Mouse (Mus musculus) CH12.LX (cell line): Measurements from ENCODE around the gene Cadm2. TPM values are rescaled to one million over a fixed set of nuclear protein-coding genes. Genes with fewer than 3 reads are reported as not detected.

Experiments used
- DNase-seq: peaks from one replicate; pipeline ENCODE4 v3.0.0-alpha.2; 2013; ENCODE audit errors: extremely low read depth
- H3K27ac ChIP-seq: 2 replicates; pipeline ENCODE4 v1.5.1; 2012; ENCODE audit warnings: low read depth, mild to moderate bottlenecking, control low read depth, moderate library complexity; ENCODE audit not compliant: insufficient read depth
- H3K27me3 ChIP-seq: replicated peaks from 2 replicates; pipeline ENCODE3; 2012; ENCODE audit warnings: inconsistent platforms
- H3K36me3 ChIP-seq, 2 experiments: replicated peaks in 1 of 2; 2 replicates each; pipeline versions ENCODE3 to v1.6.1; 2012; ENCODE audit warnings: inconsistent platforms in 1 of 2, low read length in 1 of 2, mild to moderate bottlenecking in 1 of 2, mixed read lengths in 1 of 2, moderate library complexity in 1 of 2; ENCODE audit not compliant: control insufficient read depth in 1 of 2, insufficient read depth in 1 of 2
- H3K4me1 ChIP-seq, 2 experiments: 2 replicates each; pipeline ENCODE4 v1.6.1; 2012; ENCODE audit warnings: inconsistent platforms in 1 of 2, moderate library complexity in 1 of 2; ENCODE audit not compliant: insufficient read depth in 2 of 2, control insufficient read depth in 1 of 2
- H3K4me2 ChIP-seq: 2 replicates; pipeline ENCODE4 v1.6.1; 2012; ENCODE audit warnings: low read depth, mild to moderate bottlenecking, control low read depth; ENCODE audit not compliant: poor library complexity, insufficient read depth, severe bottlenecking
- H3K4me3 ChIP-seq, 3 experiments: fragments of 150-350 bp in 1 of 3; sonication (generic) in 1 of 3; replicated peaks in 1 of 3; 2 replicates each; pipeline versions ENCODE3 to v1.5.1; 2011 to 2012; ENCODE audit warnings: low read depth in 2 of 3, low read length in 2 of 3, mild to moderate bottlenecking in 2 of 3, moderate library complexity in 2 of 3, control low read depth in 1 of 3, improper control_type of control experiment in 1 of 3, inconsistent platforms in 1 of 3, mixed read lengths in 1 of 3; ENCODE audit not compliant: poor library complexity in 1 of 3
- H3K79me2 ChIP-seq: replicated peaks from 2 replicates; pipeline ENCODE4 v1.6.1; 2012; ENCODE audit warnings: mild to moderate bottlenecking, moderate library complexity; ENCODE audit not compliant: control insufficient read depth, poor library complexity, insufficient read depth, severe bottlenecking; ENCODE audit errors: extremely low read depth
- H3K9ac ChIP-seq: 2 replicates; pipeline ENCODE4 v1.6.1; 2012; ENCODE audit warnings: low read depth, mild to moderate bottlenecking, control low read depth, moderate library complexity; ENCODE audit not compliant: insufficient read depth
- H3K9me3 ChIP-seq: replicated peaks from 2 replicates; pipeline ENCODE3; 2012; ENCODE audit warnings: low read length, inconsistent platforms, mixed read lengths
- BHLHE40 ChIP-seq: IDR thresholded peaks from 2 replicates; pipeline ENCODE4 v1.6.1; 2011; ENCODE audit warnings: mild to moderate bottlenecking, low read depth, low read length, improper control_type of control experiment
- CHD2 ChIP-seq: IDR thresholded peaks from 2 replicates; pipeline ENCODE4 v1.6.1; 2011; ENCODE audit warnings: low read length, improper control_type of control experiment
- E2F4 ChIP-seq: IDR thresholded peaks from 2 replicates; pipeline ENCODE4 v1.6.1; 2011; ENCODE audit warnings: low read depth, low read length, improper control_type of control experiment; ENCODE audit not compliant: insufficient replicate concordance
- GABPA ChIP-seq: IDR thresholded peaks from 2 replicates; pipeline ENCODE4 v1.6.1; 2012; ENCODE audit warnings: low read depth, low read length, improper control_type of control experiment, inconsistent platforms; ENCODE audit not compliant: insufficient replicate concordance
- HCFC1 ChIP-seq: IDR thresholded peaks from 2 replicates; pipeline ENCODE4 v1.6.1; 2012; ENCODE audit warnings: low read depth, mild to moderate bottlenecking, inconsistent platforms, low read length, improper control_type of control experiment
- IRF4 ChIP-seq: IDR thresholded peaks from 2 replicates; pipeline ENCODE4 v1.6.1; 2014; ENCODE audit warnings: low read depth, mild to moderate bottlenecking, inconsistent platforms, low read length, improper control_type of control experiment
- JUN ChIP-seq: IDR thresholded peaks from 2 replicates; pipeline ENCODE4 v1.6.1; 2011; ENCODE audit warnings: low read depth, mild to moderate bottlenecking, low read length, improper control_type of control experiment, moderate library complexity; ENCODE audit not compliant: insufficient read depth
- KAT2A ChIP-seq: IDR thresholded peaks from 2 replicates; pipeline ENCODE4 v1.6.1; 2012; ENCODE audit warnings: low read length, improper control_type of control experiment, inconsistent platforms; ENCODE audit not compliant: insufficient replicate concordance
- MAFK ChIP-seq: IDR thresholded peaks from 2 replicates; pipeline ENCODE4 v1.6.1; 2011; ENCODE audit warnings: low read length, improper control_type of control experiment; ENCODE audit not compliant: insufficient replicate concordance
- MAX ChIP-seq: IDR thresholded peaks from 2 replicates; pipeline ENCODE4 v1.6.1; 2011; ENCODE audit warnings: low read length, improper control_type of control experiment
- MAZ ChIP-seq: IDR thresholded peaks from 2 replicates; pipeline ENCODE4 v1.6.1; 2012; ENCODE audit warnings: low read depth, mild to moderate bottlenecking, inconsistent platforms, low read length, improper control_type of control experiment, moderate library complexity
- MEF2A ChIP-seq: IDR thresholded peaks from 2 replicates; pipeline ENCODE4 v1.6.1; 2014; ENCODE audit warnings: low read depth, mild to moderate bottlenecking, inconsistent platforms, low read length, improper control_type of control experiment, borderline replicate concordance
- NRF1 ChIP-seq: IDR thresholded peaks from 2 replicates; pipeline ENCODE4 v1.6.1; 2014; ENCODE audit warnings: low read depth, mild to moderate bottlenecking, inconsistent platforms, low read length, improper control_type of control experiment, moderate library complexity
- POLR2A ChIP-seq: IDR thresholded peaks from 2 replicates; pipeline ENCODE4 v1.6.1; 2011; ENCODE audit warnings: low read depth, mild to moderate bottlenecking, improper control_type of control experiment, low read length
- POLR2AphosphoS2 ChIP-seq: IDR thresholded peaks from 2 replicates; pipeline ENCODE4 v1.6.1; 2011; ENCODE audit warnings: low read depth, low read length, improper control_type of control experiment
- RCOR1 ChIP-seq: conservative IDR thresholded peaks from 2 replicates; pipeline ENCODE4 v1.6.1; 2012; ENCODE audit warnings: low read depth, mild to moderate bottlenecking, inconsistent platforms, low read length, improper control_type of control experiment
- SMC3 ChIP-seq: IDR thresholded peaks from 2 replicates; pipeline ENCODE4 v1.6.1; 2011; ENCODE audit warnings: low read depth, low read length, improper control_type of control experiment
- TCF12 ChIP-seq: IDR thresholded peaks from 2 replicates; pipeline ENCODE4 v1.6.1; 2014; ENCODE audit warnings: low read depth, mild to moderate bottlenecking, inconsistent platforms, low read length, improper control_type of control experiment
- UBTF ChIP-seq: IDR thresholded peaks from 2 replicates; pipeline ENCODE4 v1.6.1; 2012; ENCODE audit warnings: low read depth, mild to moderate bottlenecking, inconsistent platforms, low read length, improper control_type of control experiment, moderate library complexity
- USF1 ChIP-seq: IDR thresholded peaks from 2 replicates; pipeline ENCODE4 v1.6.1; 2014; ENCODE audit warnings: low read depth, mild to moderate bottlenecking, inconsistent platforms, low read length, improper control_type of control experiment
- USF2 ChIP-seq: conservative IDR thresholded peaks from 2 replicates; pipeline ENCODE4 v1.6.1; 2011; ENCODE audit warnings: low read depth, low read length, improper control_type of control experiment
- ZC3H11A ChIP-seq: IDR thresholded peaks from 2 replicates; pipeline ENCODE4 v1.6.1; 2012; ENCODE audit warnings: low read depth, mild to moderate bottlenecking, inconsistent platforms, low read length, improper control_type of control experiment
- ZKSCAN1 ChIP-seq: IDR thresholded peaks from 2 replicates; pipeline ENCODE4 v1.6.1; 2012; ENCODE audit warnings: low read depth, inconsistent platforms, low read length, improper control_type of control experiment, borderline replicate concordance
- ZMIZ1 ChIP-seq: IDR thresholded peaks from 2 replicates; pipeline ENCODE4 v1.6.1; 2012; ENCODE audit warnings: low read depth, mild to moderate bottlenecking, inconsistent platforms, low read length, improper control_type of control experiment
- dilution Hi-C: fragments of 300-500 bp; cut with MboI; formaldehyde crosslinking; loops from 2 replicates; pipeline ENCODE4 v1.14.3; 2020; ENCODE audit warnings: low sequenced_read_pairs; ENCODE audit not compliant: extremely low pct_unique_long_range_greater_than_20kb, extremely low pct_ligation_motif_present
- in situ Hi-C: fragments of 300-500 bp; cut with MboI; formaldehyde crosslinking; loops from 3 replicates; pipeline ENCODE4 v1.14.3; 2019; ENCODE audit warnings: low sequenced_read_pairs, low pct_ligation_motif_present, low pct_unique_long_range_greater_than_20kb, mixed read lengths
- polyA plus RNA-seq: library from polyadenylated mRNA; unstranded; fragments of >175 nt; gene quantifications from 2 replicates; pipeline ENCODE4 v1.2.1, GENCODE M21; 2012; ENCODE audit warnings: low read depth; ENCODE audit not compliant: insufficient read length
- total RNA-seq, 2 experiments: library from RNA; depleted of rRNA; stranded (reverse); fragments of 300-350 nt in 1 of 2; fragments of >200 nt in 1 of 2; gene quantifications; 2 replicates each; pipeline ENCODE4 v1.2.3; 2012 to 2014

The Cadm2 gene
- total and polyA plus RNA-seq, 3 experiments, result not detected

DNA sequence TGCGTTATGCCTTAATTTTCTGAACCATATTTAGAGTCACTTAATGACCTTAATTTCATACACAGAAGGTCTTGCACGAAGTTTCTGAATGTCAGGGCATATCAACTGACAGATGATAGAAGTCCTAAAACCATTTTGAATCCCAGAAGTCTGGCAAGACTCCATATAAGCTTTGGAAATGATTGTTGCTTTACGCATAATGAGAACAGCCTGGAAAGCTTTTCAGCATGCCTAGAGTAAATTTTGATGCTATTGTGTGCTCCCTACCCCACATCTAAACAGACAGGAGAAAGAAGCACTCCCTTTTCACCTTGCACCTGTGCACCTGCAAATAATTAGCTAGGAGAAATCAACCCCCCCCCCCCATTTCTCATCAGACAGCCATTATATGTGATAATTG lies 102.4 kb downstream of the Cadm2 start:
- TF ChIP-seq ZMIZ1, result no peak
- no peak for TF ChIP-seq MAZ
- no peak for TF ChIP-seq TCF12
- TF ChIP-seq HCFC1, result no peak
- in situ Hi-C loops, result no loop called here
- dilution Hi-C loops, result no loop called here

DNA sequence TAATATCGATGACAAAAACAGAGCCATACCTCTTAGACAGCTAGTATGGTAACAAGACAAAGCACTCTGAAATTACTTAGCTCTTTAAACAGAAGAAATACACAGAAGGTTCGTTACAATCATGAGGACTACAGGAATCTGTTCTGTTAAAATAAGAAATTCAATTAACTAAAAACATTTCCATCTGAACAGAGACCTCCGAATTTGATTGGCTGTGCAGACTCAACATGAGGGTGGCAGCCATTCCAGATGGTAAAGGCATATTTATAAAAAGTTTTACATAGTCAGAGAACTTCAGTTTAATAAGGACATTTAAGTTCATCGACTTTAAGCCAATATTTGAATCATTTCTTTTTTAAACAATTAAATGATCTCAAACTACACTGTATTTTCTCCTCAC lies 105.2 kb downstream of the Cadm2 start:
- TF ChIP-seq HCFC1 (no peak), NRF1 (no peak), KAT2A (no peak), ZKSCAN1 (no peak), E2F4 (no peak), BHLHE40 (no peak), MEF2A (no peak), RCOR1 (no peak), POLR2A (no peak), ZC3H11A (no peak), MAZ (no peak)
- H3K4me3 ChIP-seq, result no peak overlapping the region
- no peak overlapping the region for H3K27ac ChIP-seq
- H3K36me3 ChIP-seq, result no peaks in the 10 kb centered on the region
- no peaks in the 10 kb centered on the region for H3K27me3 ChIP-seq
- H3K9ac ChIP-seq, result no peak overlapping the region
- no peak overlapping the region for H3K4me2 ChIP-seq
- dilution Hi-C loops, result no loop called here
- DNase-seq, result no peak
- peaks cover 27% of the 10 kb centered on the region for H3K9me3 ChIP-seq
- H3K4me1 ChIP-seq, result no peaks in the 10 kb centered on the region
- no peaks in the 10 kb centered on the region for H3K79me2 ChIP-seq
- in situ Hi-C loops, result no loop called here

More for the DNA sequence above, 102.4 kb downstream of the Cadm2 start:
- Histone ChIP-seq H3K9ac (no peak overlapping the region), H3K27ac (no peak overlapping the region), H3K27me3 (no peaks in the 10 kb centered on the region), H3K9me3 (peaks cover 27% of the 10 kb centered on the region), H3K79me2 (no peaks in the 10 kb centered on the region), H3K4me1 (no peaks in the 10 kb centered on the region), H3K4me2 (no peak overlapping the region), H3K4me3 (no peak overlapping the region), H3K36me3 (no peaks in the 10 kb centered on the region)
- no peak for DNase-seq

- H3K4me2 ChIP-seq, result no peak overlapping the region
- in situ Hi-C loops, result no loop called here
- no peak overlapping the region for H3K9ac ChIP-seq
- dilution Hi-C loops, result no loop called here
- H3K79me2 ChIP-seq, result no peaks in the 10 kb centered on the region
- TF ChIP-seq ZC3H11A, result no peak
- TF ChIP-seq USF1, result no peak
- no peak for TF ChIP-seq USF2
- TF ChIP-seq KAT2A, result no peak
- no peak for TF ChIP-seq UBTF
- TF ChIP-seq ZKSCAN1, result no peak
- TF ChIP-seq JUN, result no peak
- no peak for TF ChIP-seq POLR2AphosphoS2
- TF ChIP-seq ZMIZ1, result no peak
- TF ChIP-seq RCOR1, result no peak
- no peak for TF ChIP-seq MAFK
- TF ChIP-seq CHD2, result no peak
- TF ChIP-seq POLR2A, result no peak
- no peak for TF ChIP-seq SMC3
- no peak for TF ChIP-seq MAZ
- no peak for TF ChIP-seq GABPA
- TF ChIP-seq HCFC1, result no peak
- no peak for TF ChIP-seq MAX
- TF ChIP-seq IRF4, result no peak
- no peaks in the 10 kb centered on the region for H3K27me3 ChIP-seq
- H3K36me3 ChIP-seq, result no peaks in the 10 kb centered on the region
- no peak overlapping the region for H3K27ac ChIP-seq
- H3K4me1 ChIP-seq, result no peaks in the 10 kb centered on the region
- H3K4me3 ChIP-seq, result no peak overlapping the region
- peaks cover 30% of the 10 kb centered on the region for H3K9me3 ChIP-seq
- no peak for DNase-seq
These were observed 111.6 kb downstream of the Cadm2 start for GRCm38 (mm10) chr16:67509079-67509478.
